Mouse (Mus musculus): ENCODE data around the gene Bhlhb9. TPM values are rescaled to one million over a fixed set of nuclear protein-coding genes. Genes with fewer than 3 reads are reported as not detected.
A peak's percentile ranks its signal among the peaks of the same experiment; 100 is the strongest.
"Not testable (repeated sequence)": the region's sequence is repeated elsewhere in the genome, so short reads cannot be mapped to it uniquely, and the experiment has no call there.

Gene Bhlhb9
- polyA plus RNA-seq, 1 experiment from 2014 or later, result 36.8 TPM

GRCm38 (mm10) chrX:135796305-135797211, 836 bp upstream of the Bhlhb9 start:
- H3K27me3 ChIP-seq (replicated peaks; ENCODE audit: control insufficient read depth, insufficient read depth, low read length); H3K4me1 ChIP-seq (replicated peaks; ENCODE audit: control insufficient read depth, insufficient read depth, low read length); H3K27ac ChIP-seq (ENCODE audit: low read depth, low read length); H3K36me3 ChIP-seq (ENCODE audit: control insufficient read depth, insufficient read depth, low read length); DNase-seq (ENCODE audit: low spot score); H3K9me3 ChIP-seq (ENCODE audit: control insufficient read depth, low read length): not testable (repeated sequence)
- Histone ChIP-seq H3K4me3 (ENCODE audit: low read depth, low read length) (peak overlapping the region; percentile 57), H3K4me2 (peak overlapping the region; percentile 70), H3K9ac (ENCODE audit: low read depth, low read length) (peak overlapping the region; percentile 43; the same call in 1 of the 2 replicates)
- peak; percentile 65 for ATAC-seq (replicated peaks; ENCODE audit: low FRiP score)
- 21% methylated on average over 24 of the region's 26 CpGs for WGBS

- DNase-seq (ENCODE audit: low spot score) (no peak), ATAC-seq (replicated peaks; ENCODE audit: low FRiP score) (no peak)
- WGBS, result 77% methylated on average over 3 of the region's 3 CpGs
- no peak overlapping the region for H3K9ac ChIP-seq (ENCODE audit: low read depth, low read length)
- H3K27ac ChIP-seq (ENCODE audit: low read depth, low read length), result no peak overlapping the region
- no peaks in the 10 kb centered on the region for H3K27me3 ChIP-seq (replicated peaks; ENCODE audit: control insufficient read depth, insufficient read depth, low read length)
- no peaks in the 10 kb centered on the region for H3K4me1 ChIP-seq (replicated peaks; ENCODE audit: control insufficient read depth, insufficient read depth, low read length)
- H3K36me3 ChIP-seq (ENCODE audit: control insufficient read depth, insufficient read depth, low read length), result no peaks in the 10 kb centered on the region
- H3K9me3 ChIP-seq (ENCODE audit: control insufficient read depth, low read length), result no peaks in the 10 kb centered on the region
- H3K4me2 ChIP-seq, result no peak overlapping the region
- H3K4me3 ChIP-seq (ENCODE audit: low read depth, low read length), result no peak overlapping the region
These were observed 6.8 kb downstream of the Bhlhb9 start for GRCm38 (mm10) chrX:135804149-135804548.

GRCm38 (mm10) chrX:135805780-135806179, 8.4 kb downstream of the Bhlhb9 start:
- Histone ChIP-seq H3K9ac (ENCODE audit: low read depth, low read length) (no peak overlapping the region), H3K36me3 (ENCODE audit: control insufficient read depth, insufficient read depth, low read length) (no peaks in the 10 kb centered on the region), H3K27ac (ENCODE audit: low read depth, low read length) (no peak overlapping the region), H3K27me3 (replicated peaks; ENCODE audit: control insufficient read depth, insufficient read depth, low read length) (no peaks in the 10 kb centered on the region), H3K9me3 (ENCODE audit: control insufficient read depth, low read length) (no peaks in the 10 kb centered on the region), H3K4me2 (no peak overlapping the region), H3K4me3 (ENCODE audit: low read depth, low read length) (no peak overlapping the region), H3K4me1 (replicated peaks; ENCODE audit: control insufficient read depth, insufficient read depth, low read length) (no peaks in the 10 kb centered on the region)
- no peak for DNase-seq (ENCODE audit: low spot score)
- no peak for ATAC-seq (replicated peaks; ENCODE audit: low FRiP score)
- 10% methylated on average over 1 of the region's 1 CpGs for WGBS

- peak; percentile 58; the same call in 1 of the 2 replicates for ATAC-seq (replicated peaks; ENCODE audit: low FRiP score)
- not testable (repeated sequence) for H3K4me3 ChIP-seq (ENCODE audit: low read depth, low read length); H3K36me3 ChIP-seq (ENCODE audit: control insufficient read depth, insufficient read depth, low read length); H3K27ac ChIP-seq (ENCODE audit: low read depth, low read length); H3K4me2 ChIP-seq; DNase-seq (ENCODE audit: low spot score); H3K4me1 ChIP-seq (replicated peaks; ENCODE audit: control insufficient read depth, insufficient read depth, low read length); H3K27me3 ChIP-seq (replicated peaks; ENCODE audit: control insufficient read depth, insufficient read depth, low read length); H3K9me3 ChIP-seq (ENCODE audit: control insufficient read depth, low read length); H3K9ac ChIP-seq (ENCODE audit: low read depth, low read length)
- 43% methylated on average over 1 of the region's 1 CpGs for WGBS
These were observed 38.5 kb downstream of the Bhlhb9 start for GRCm38 (mm10) chrX:135835896-135836295.

- ATAC-seq (replicated peaks; ENCODE audit: low FRiP score), result no peak
- no peak overlapping the region for H3K4me2 ChIP-seq
- WGBS, result 78% methylated on average over 2 of the region's 2 CpGs
These were observed 40.5 kb downstream of the Bhlhb9 start for GRCm38 (mm10) chrX:135837896-135838295.

GRCm38 (mm10) chrX:135838521-135839360, 41.3 kb downstream of the Bhlhb9 start, which contains the start of gene Gprasp2:
Gene Gprasp2 (plus strand): TSS chrX:135839034.
- not testable (repeated sequence) for H3K36me3 ChIP-seq (ENCODE audit: control insufficient read depth, insufficient read depth, low read length); H3K27ac ChIP-seq (ENCODE audit: low read depth, low read length); H3K9ac ChIP-seq (ENCODE audit: low read depth, low read length); H3K27me3 ChIP-seq (replicated peaks; ENCODE audit: control insufficient read depth, insufficient read depth, low read length); H3K9me3 ChIP-seq (ENCODE audit: control insufficient read depth, low read length); H3K4me1 ChIP-seq (replicated peaks; ENCODE audit: control insufficient read depth, insufficient read depth, low read length); DNase-seq (ENCODE audit: low spot score)
- ATAC-seq (replicated peaks; ENCODE audit: low FRiP score), result peak; percentile 72
- H3K4me3 ChIP-seq (ENCODE audit: low read depth, low read length), result peak within 1 kb of the TSS; percentile 49
- WGBS, result 14% methylated on average over 25 of the region's 32 CpGs
- H3K4me2 ChIP-seq, result peak within 1 kb of the TSS; percentile 68

More at GRCm38 (mm10) chrX:135837896-135838295, 40.5 kb downstream of the Bhlhb9 start:
- H3K27ac ChIP-seq (ENCODE audit: low read depth, low read length), result no peak overlapping the region
- no peaks in the 10 kb centered on the region for H3K36me3 ChIP-seq (ENCODE audit: control insufficient read depth, insufficient read depth, low read length)
- H3K9me3 ChIP-seq (ENCODE audit: control insufficient read depth, low read length), result no peaks in the 10 kb centered on the region
- H3K4me3 ChIP-seq (ENCODE audit: low read depth, low read length), result no peak overlapping the region
- H3K4me1 ChIP-seq (replicated peaks; ENCODE audit: control insufficient read depth, insufficient read depth, low read length), result no peaks in the 10 kb centered on the region
- no peak for DNase-seq (ENCODE audit: low spot score)
- H3K9ac ChIP-seq (ENCODE audit: low read depth, low read length), result no peak overlapping the region
- H3K27me3 ChIP-seq (replicated peaks; ENCODE audit: control insufficient read depth, insufficient read depth, low read length), result no peaks in the 10 kb centered on the region

GRCm38 (mm10) chrX:135839397-135840391, 42.3 kb downstream of the Bhlhb9 start:
- H3K27me3 ChIP-seq (replicated peaks; ENCODE audit: control insufficient read depth, insufficient read depth, low read length); H3K4me1 ChIP-seq (replicated peaks; ENCODE audit: control insufficient read depth, insufficient read depth, low read length); H3K9me3 ChIP-seq (ENCODE audit: control insufficient read depth, low read length); H3K36me3 ChIP-seq (ENCODE audit: control insufficient read depth, insufficient read depth, low read length); DNase-seq (ENCODE audit: low spot score); H3K27ac ChIP-seq (ENCODE audit: low read depth, low read length); H3K9ac ChIP-seq (ENCODE audit: low read depth, low read length): not testable (repeated sequence)
- ATAC-seq (replicated peaks; ENCODE audit: low FRiP score), result peak; percentile 24; the same call in 1 of the 2 replicates
- WGBS, result 23% methylated on average over 15 of the region's 17 CpGs
- peak overlapping the region; percentile 49 for H3K4me3 ChIP-seq (ENCODE audit: low read depth, low read length)
- H3K4me2 ChIP-seq, result peak overlapping the region; percentile 68

- not testable (repeated sequence) for H3K27ac ChIP-seq (ENCODE audit: low read depth, low read length)
These were observed 69.4 kb downstream of the Bhlhb9 start for GRCm38 (mm10) chrX:135866806-135867205.

More at GRCm38 (mm10) chrX:135866806-135867205, 69.4 kb downstream of the Bhlhb9 start:
- not testable (repeated sequence) for H3K4me3 ChIP-seq (ENCODE audit: low read depth, low read length); H3K4me1 ChIP-seq (replicated peaks; ENCODE audit: control insufficient read depth, insufficient read depth, low read length); H3K4me2 ChIP-seq; DNase-seq (ENCODE audit: low spot score); H3K9me3 ChIP-seq (ENCODE audit: control insufficient read depth, low read length); H3K9ac ChIP-seq (ENCODE audit: low read depth, low read length); H3K36me3 ChIP-seq (ENCODE audit: control insufficient read depth, insufficient read depth, low read length); H3K27me3 ChIP-seq (replicated peaks; ENCODE audit: control insufficient read depth, insufficient read depth, low read length); ATAC-seq (replicated peaks; ENCODE audit: low FRiP score)
- 82% methylated on average over 9 of the region's 9 CpGs for WGBS
